Mouse (Mus musculus) heart, adult 9 months (tissue): Measurements from ENCODE around the gene Itga1.
A peak's percentile ranks its signal among the peaks of the same experiment; 100 is the strongest.

Source experiments
- DNase-seq, 2 experiments: peaks; one replicate each; pipeline ENCODE4 v3.0.0; 2022; ENCODE audit warnings: low spot score in 2 of 2

Itga1 gene

DNA sequence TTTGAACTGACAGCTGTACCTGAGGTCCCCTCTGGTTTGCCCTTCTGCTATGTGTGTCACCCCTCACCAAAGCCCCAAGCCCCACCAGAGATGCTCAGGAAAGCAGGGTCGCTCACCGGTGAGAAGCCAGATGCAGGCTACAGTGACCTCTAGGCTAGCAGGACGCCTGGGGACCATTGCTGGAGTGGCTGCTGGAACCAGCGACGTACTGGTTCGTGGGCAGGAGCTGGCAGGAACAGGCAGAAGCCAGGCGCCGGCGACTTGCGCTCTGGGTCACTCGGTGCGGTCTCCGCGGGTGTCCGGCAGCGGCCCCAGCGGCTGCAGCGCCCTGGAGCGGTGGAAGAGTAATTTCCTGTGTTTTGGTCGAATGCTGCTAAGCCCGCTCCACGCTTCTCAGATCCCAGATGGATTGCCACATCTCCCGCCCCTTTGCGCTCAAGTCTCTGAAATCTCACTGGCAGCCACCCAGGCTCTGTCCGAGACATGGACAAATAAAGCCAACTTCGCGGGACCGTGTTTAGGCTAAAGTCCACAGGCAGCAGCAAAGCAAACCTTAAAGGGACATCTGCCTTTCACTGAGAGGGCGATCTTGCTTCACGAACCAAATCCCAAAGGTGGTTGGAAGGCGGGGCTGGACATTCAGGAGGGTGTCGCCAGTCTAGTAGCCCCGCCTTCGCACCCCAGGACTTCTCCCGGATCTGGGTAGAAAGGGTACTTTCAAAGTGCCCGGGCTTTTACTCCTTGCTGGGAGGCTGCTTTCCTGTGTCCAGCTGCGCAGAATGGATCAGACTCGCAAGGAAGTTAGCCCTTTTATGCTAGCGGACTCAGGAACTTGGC lies at the start of gene Itga1, which contains the start of gene Gm49395:
TSS of gene Itga1 (minus strand) at position 610 of the 837 bp plus-strand sequence.
TSS of gene Gm49395 (minus strand) at position 567 of the 837 bp plus-strand sequence.
- peak; percentile 88 to 89 for DNase-seq

- DNase-seq, result peak; percentile 47 to 53
Observed at GRCm38 (mm10) chr13:115150602-115151001, 48.8 kb upstream of the Itga1 start.

DNA sequence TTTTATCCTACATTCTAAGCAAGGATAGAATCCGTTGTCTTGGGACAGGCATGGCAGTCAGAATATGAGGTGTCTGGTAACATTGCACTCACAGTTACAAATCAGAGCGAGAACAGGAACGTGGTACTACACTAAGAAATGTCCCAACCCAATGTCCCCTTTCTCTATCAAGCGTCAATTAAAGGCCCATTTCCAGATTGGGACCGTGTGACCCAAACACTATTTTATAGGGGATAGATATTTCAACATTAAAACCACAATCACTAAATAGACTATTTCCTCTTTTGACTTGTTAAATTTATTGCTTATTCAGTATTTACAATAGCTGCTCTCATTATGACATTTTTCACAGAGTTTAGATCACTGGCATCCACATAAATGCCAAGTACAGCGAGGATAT lies 48.1 kb upstream of the Itga1 start:
- DNase-seq, result no peak

GRCm38 (mm10) chr13:115143575-115143974 lies 41.8 kb upstream of the Itga1 start:
- DNase-seq, result no peak

- no peak for DNase-seq
Observed at GRCm38 (mm10) chr13:115142066-115142465, 40.3 kb upstream of the Itga1 start.

GRCm38 (mm10) chr13:115138513-115138912 lies 36.7 kb upstream of the Itga1 start:
- no peak for DNase-seq

GRCm38 (mm10) chr13:115136761-115137160 lies 35.0 kb upstream of the Itga1 start:
- DNase-seq, result peak in 1 of 2 experiments; percentile 32

DNA sequence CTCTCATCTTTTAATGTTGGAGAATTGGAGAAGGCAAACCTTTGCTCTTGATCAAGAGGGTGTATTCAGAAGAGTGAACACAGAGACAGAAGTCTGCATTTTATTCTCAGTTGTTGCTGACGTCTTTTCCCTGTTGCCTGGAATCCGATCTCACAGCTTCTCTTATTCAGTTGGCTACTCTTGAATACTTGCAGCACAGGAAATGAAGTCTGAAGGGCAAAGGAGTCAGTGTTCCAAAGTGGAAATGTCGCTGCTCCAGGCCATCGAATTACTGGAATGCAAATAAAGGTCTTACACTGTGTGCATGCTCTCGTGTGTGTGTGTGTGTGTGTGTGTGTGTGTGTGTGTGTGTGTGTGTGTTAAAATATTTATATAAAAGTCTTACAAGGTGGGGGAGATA lies 30.7 kb upstream of the Itga1 start:
- no peak for DNase-seq

- DNase-seq, result no peak
Observed at GRCm38 (mm10) chr13:115131381-115131780, 29.6 kb upstream of the Itga1 start.

DNA sequence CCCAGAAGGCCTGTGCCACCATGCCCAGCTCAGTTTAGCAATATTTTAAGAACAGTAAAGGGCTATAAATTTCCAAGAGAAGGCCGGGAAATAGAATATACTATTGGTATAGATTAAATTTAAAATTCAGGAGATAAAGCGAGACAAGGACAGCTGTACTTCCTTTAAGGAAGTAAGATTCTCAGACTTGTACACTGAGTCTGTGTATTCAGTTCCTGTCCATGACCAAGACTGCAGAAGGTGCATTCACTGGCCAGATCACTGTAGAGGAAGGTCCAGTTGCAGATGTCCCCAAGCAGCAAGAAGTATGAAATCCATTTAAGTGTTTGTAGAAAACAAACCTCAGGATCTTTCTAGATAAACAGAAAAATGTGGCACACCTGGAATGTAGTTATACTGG lies 28.3 kb upstream of the Itga1 start:
- no peak for DNase-seq

DNA sequence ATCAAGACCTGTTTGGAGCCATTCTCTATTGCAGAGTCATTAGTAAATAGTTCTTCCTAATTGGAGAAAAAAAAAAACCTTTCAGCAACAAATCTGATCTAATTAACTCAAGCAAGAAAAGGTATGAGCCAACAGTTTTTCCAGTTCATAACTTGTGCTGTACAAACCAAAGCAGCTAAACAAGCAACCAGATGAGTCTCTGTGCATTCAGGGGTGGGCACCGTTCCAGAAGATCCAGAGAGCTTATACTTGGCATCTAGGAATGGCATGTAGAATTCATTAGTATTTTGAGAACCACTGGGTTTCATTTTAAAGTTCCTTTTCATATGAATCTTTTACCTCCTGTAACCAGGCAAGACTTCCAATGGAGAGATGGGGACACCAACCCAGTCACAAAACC lies 26.1 kb upstream of the Itga1 start:
- DNase-seq, result no peak

GRCm38 (mm10) chr13:115126534-115126933 lies 24.8 kb upstream of the Itga1 start:
- DNase-seq, result no peak

DNA sequence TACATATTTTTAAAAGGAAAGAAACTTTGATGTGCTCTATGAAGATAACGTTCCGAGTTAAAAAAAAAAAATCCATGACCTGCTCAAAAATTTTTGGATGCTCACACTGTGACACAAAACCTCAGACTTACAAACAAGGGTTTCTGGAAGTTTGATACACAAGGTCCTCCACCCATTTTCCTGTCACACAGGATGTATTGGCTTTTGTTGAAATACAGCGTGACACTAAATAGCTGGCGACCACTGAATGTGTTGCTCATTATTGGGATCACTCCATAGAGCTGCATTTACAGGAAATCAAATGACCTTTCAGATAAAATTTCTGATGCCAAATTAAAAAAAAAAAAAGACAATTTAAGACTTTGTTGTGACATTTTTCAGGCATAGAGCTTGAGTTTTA lies 23.4 kb upstream of the Itga1 start:
- peak in 1 of 2 experiments; percentile 38 for DNase-seq

- DNase-seq, result no peak
Observed at GRCm38 (mm10) chr13:115124521-115124920, 22.8 kb upstream of the Itga1 start.

GRCm38 (mm10) chr13:115118756-115119155 lies 17.0 kb upstream of the Itga1 start:
- peak; percentile 55 to 83 for DNase-seq

DNA sequence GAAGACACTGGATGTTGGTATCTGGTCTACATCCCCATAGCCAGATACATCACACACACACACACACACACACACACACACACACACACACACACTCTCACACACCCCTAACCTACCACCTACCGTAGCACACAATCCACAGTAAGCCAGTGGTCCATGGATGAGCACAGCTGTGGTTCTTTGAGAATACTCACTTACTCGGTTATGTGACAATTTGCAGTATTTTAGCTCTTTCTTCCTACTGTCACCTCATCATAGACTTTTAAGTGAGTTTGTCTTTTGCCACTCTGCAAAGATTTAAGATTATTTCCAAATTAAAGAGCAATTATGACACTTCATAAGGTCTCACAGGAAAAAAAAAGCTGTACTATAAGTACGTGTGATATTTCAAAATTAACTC lies 16.4 kb upstream of the Itga1 start:
- DNase-seq, result no peak

DNA sequence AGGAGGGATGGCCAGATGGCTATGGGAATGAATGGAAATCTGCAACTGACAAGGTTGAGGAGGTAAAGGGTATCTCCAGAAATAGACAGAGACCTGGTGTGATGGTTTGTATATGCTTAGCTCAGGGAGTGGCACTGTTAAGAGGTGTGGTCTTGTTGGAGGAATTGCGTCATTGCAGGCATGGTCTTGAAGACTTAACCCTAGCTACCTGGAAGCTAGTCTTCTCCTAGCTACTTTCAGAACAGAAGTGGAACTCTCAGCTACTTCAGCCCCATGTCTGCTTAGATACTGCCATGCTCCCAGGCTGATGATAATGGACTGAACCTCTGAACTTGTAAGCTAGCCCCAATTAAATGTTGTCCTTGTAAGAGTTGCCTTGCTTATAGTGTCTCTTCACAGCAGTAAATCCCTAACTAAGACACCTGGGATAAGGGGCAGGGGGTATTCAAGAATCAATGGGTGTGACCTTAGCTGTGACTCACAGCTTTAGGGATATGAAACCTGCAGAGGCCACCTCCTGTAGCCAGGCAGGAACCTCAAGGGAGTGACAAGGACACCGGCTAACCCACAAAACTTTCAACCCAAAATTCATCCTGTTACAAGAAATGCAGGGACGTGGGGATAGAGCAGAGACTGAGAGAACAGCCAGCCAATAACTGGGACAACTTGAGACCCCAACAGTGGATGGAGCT lies 15.3 kb upstream of the Itga1 start:
- DNase-seq, result no peak

DNA sequence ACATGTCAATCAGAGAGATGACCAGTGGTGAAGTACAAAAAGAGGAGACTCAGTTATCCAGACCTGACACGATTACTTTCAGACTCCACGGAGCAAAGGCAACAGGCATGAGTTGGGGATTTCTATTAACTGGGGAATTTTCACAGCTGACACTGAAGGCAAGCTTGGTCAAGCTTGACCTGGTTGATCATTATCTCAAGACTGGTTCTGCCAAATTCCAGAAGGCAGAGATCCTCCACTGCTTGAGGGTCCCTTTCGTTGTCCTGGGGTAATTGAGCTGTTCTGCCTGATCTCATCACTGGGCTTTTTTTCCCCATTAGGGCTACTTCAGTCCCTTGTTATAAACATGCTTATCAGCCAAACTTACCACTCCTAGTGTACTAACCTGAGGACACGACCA lies 7.9 kb upstream of the Itga1 start:
- DNase-seq, result no peak

DNA sequence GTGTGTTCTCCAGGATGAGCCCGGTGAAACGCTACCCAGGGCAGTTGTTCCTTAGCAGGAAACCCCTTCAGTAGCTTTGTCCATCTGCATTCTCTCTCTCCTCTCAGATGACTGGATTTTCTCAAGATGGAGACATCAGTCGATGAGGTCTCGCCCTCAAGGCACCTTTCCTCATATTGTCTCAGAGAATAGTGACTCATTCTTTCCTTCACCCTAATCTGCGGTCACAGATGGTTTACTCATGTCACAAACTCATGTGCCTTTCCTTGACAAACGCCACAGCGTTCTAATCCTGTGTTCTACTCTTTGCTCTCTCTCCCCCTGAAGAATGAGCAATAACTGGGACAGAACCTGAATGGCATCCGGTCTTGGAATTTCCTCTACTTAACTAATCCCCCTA lies 5.7 kb upstream of the Itga1 start:
- no peak for DNase-seq

DNA sequence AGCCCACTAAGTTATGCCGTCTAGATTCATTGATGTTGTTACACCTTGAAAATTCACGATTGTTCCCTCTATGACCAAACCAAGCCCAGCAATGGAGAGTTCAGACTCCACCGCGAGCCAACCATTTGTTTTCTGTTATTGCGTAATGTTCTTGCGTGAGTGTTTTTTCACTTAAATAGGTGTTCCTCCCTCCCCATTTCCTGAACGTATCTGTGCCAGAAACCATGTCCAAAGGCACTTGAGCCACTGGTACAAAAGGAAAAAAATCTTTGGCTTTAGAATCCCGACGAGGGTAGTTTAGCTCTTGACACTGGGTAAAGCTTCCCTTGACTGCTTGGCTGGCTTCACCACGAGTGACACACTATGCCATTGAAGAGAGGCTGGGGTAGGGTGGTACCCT lies 4.4 kb upstream of the Itga1 start:
- peak; percentile 60 to 78 for DNase-seq

DNA sequence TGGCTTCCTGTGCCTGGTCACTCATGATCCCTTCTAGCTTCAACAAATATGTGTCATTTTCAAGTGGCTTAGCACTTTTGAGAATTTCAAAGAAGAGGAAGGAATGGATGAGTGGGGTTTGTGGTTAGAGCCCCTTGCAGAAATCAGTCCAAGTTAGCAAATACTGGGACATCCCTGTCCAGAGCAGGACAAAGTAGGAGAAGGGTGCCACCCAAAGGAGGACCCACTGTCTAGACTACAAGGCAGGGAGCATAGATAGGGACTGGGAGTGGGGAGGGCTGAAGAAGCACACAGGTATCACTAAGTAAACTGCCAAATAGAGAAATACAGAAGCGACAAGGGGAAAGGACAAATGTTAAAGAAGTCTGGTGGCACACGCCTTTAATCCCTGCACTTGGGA lies 990 bp upstream of the Itga1 start:
- no peak for DNase-seq

- DNase-seq, result no peak
Observed at GRCm38 (mm10) chr13:115100381-115101177, 1.2 kb downstream of the Itga1 start.
